Mouse (Mus musculus): ENCODE results near the gene Mdc1. TPM values are rescaled to one million over a fixed set of nuclear protein-coding genes. Genes with fewer than 3 reads are reported as not detected.

Mdc1 gene
- polyA plus RNA-seq, 1 experiment from 2014 or later: 21.3 TPM

- Histone ChIP-seq H3K4me3 (no peak overlapping the region), H3K4me1 (peaks cover 13% of the 10 kb centered on the region; the same call in 1 of the 2 replicates), H3K27ac (no peak overlapping the region), H3K9me3 (no peaks in the 10 kb centered on the region), H3K9ac (no peak overlapping the region), H3K4me2 (replicated peaks) (no peak overlapping the region), H3K27me3 (no peaks in the 10 kb centered on the region), H3K36me3 (peaks cover 21% of the 10 kb centered on the region)
- WGBS: 66% methylated on average over 2 of the region's 2 CpGs
- ATAC-seq (ENCODE audit: insufficient number of reproducible peaks, insufficient read depth, low FRiP score, low TSS enrichment): no peak
Observed at GRCm38 (mm10) chr17:35859835-35860234, 18.5 kb downstream of the Mdc1 start.

- no peaks in the 10 kb centered on the region for H3K9me3 ChIP-seq
- peak overlapping the region; percentile 53 for H3K9ac ChIP-seq
- no peak for ATAC-seq (ENCODE audit: insufficient number of reproducible peaks, insufficient read depth, low FRiP score, low TSS enrichment)
- H3K4me2 ChIP-seq (replicated peaks): peak overlapping the region; percentile 66
- H3K27me3 ChIP-seq: no peaks in the 10 kb centered on the region
- H3K4me3 ChIP-seq: peak overlapping the region; percentile 58
- H3K4me1 ChIP-seq: peaks cover 17% of the 10 kb centered on the region; the same call in 1 of the 2 replicates
- peaks cover 18% of the 10 kb centered on the region for H3K36me3 ChIP-seq
- 3% methylated on average over 12 of the region's 12 CpGs for WGBS
- H3K27ac ChIP-seq: peak overlapping the region; percentile 89
Observed at GRCm38 (mm10) chr17:35860831-35861197, 19.5 kb downstream of the Mdc1 start.

- Histone ChIP-seq H3K4me1 (peaks cover 17% of the 10 kb centered on the region; the same call in 1 of the 2 replicates), H3K9me3 (no peaks in the 10 kb centered on the region), H3K27me3 (no peaks in the 10 kb centered on the region), H3K4me2 (replicated peaks) (peak within 1 kb of the TSS; percentile 66), H3K27ac (peak within 1 kb of the TSS; percentile 89), H3K9ac (peak within 1 kb of the TSS; percentile 53), H3K4me3 (peak within 1 kb of the TSS; percentile 58), H3K36me3 (peaks cover 18% of the 10 kb centered on the region)
- ATAC-seq (ENCODE audit: insufficient number of reproducible peaks, insufficient read depth, low FRiP score, low TSS enrichment): peak; percentile 89
- under 1% methylated on average over 47 of the region's 47 CpGs for WGBS
Observed at GRCm38 (mm10) chr17:35861198-35861857, 20.0 kb downstream of the Mdc1 start, which contains the start of gene Nrm. Nrm (plus strand) TSS chr17:35861318.

GRCm38 (mm10) chr17:35864832-35865353, 23.6 kb downstream of the Mdc1 start:
- no peaks in the 10 kb centered on the region for H3K9me3 ChIP-seq
- H3K4me1 ChIP-seq: peaks cover 46% of the 10 kb centered on the region
- H3K4me3 ChIP-seq: peak overlapping the region; percentile 73
- WGBS: 18% methylated on average over 10 of the region's 10 CpGs
- H3K27ac ChIP-seq: peak overlapping the region; percentile 98
- peak overlapping the region; percentile 96 for H3K4me2 ChIP-seq (replicated peaks)
- no peak for ATAC-seq (ENCODE audit: insufficient number of reproducible peaks, insufficient read depth, low FRiP score, low TSS enrichment)
- H3K36me3 ChIP-seq: no peaks in the 10 kb centered on the region
- peak overlapping the region; percentile 68 for H3K9ac ChIP-seq
- no peaks in the 10 kb centered on the region for H3K27me3 ChIP-seq

GRCm38 (mm10) chr17:35865481-35866280, 24.4 kb downstream of the Mdc1 start, which contains the start of gene Ppp1r18:
Ppp1r18 (plus strand) TSS chr17:35865593.
- peak within 1 kb of the TSS; percentile 73 for H3K4me3 ChIP-seq
- no peaks in the 10 kb centered on the region for H3K27me3 ChIP-seq
- H3K36me3 ChIP-seq: peaks cover 3% of the 10 kb centered on the region; the same call in 1 of the 2 replicates
- H3K4me1 ChIP-seq: peaks cover 50% of the 10 kb centered on the region
- H3K4me2 ChIP-seq (replicated peaks): peak within 1 kb of the TSS; percentile 96
- peak; percentile 70 for ATAC-seq (ENCODE audit: insufficient number of reproducible peaks, insufficient read depth, low FRiP score, low TSS enrichment)
- no peaks in the 10 kb centered on the region for H3K9me3 ChIP-seq
- H3K27ac ChIP-seq: peak within 1 kb of the TSS; percentile 98
- WGBS: under 1% methylated on average over 48 of the region's 48 CpGs
- H3K9ac ChIP-seq: peak within 1 kb of the TSS; percentile 68

GRCm38 (mm10) chr17:35866281-35866831, 25.0 kb downstream of the Mdc1 start:
- Histone ChIP-seq H3K36me3 (peaks cover 8% of the 10 kb centered on the region), H3K4me1 (peaks cover 51% of the 10 kb centered on the region), H3K27me3 (no peaks in the 10 kb centered on the region), H3K4me3 (peak overlapping the region; percentile 73), H3K9me3 (no peaks in the 10 kb centered on the region), H3K9ac (peak overlapping the region; percentile 68), H3K4me2 (replicated peaks) (peak overlapping the region; percentile 96), H3K27ac (peak overlapping the region; percentile 98)
- peak; percentile 44 for ATAC-seq (ENCODE audit: insufficient number of reproducible peaks, insufficient read depth, low FRiP score, low TSS enrichment)
- WGBS: under 1% methylated on average over 38 of the region's 38 CpGs

- H3K36me3 ChIP-seq: peaks cover 10% of the 10 kb centered on the region
- peak overlapping the region; percentile 68 for H3K9ac ChIP-seq
- H3K4me2 ChIP-seq (replicated peaks): peak overlapping the region; percentile 96
Observed at GRCm38 (mm10) chr17:35866911-35867890, 25.9 kb downstream of the Mdc1 start.

GRCm38 (mm10) chr17:35868165-35868820, 27.0 kb downstream of the Mdc1 start:
- 16% methylated on average over 17 of the region's 17 CpGs for WGBS
- peaks cover 58% of the 10 kb centered on the region for H3K4me1 ChIP-seq
- H3K36me3 ChIP-seq: peaks cover 13% of the 10 kb centered on the region

More at GRCm38 (mm10) chr17:35866911-35867890, 25.9 kb downstream of the Mdc1 start:
- Histone ChIP-seq H3K4me1 (peaks cover 52% of the 10 kb centered on the region), H3K4me3 (peak overlapping the region; percentile 73), H3K27me3 (no peaks in the 10 kb centered on the region), H3K27ac (peak overlapping the region; percentile 98), H3K9me3 (no peaks in the 10 kb centered on the region)
- WGBS: 9% methylated on average over 26 of the region's 26 CpGs
- no peak for ATAC-seq (ENCODE audit: insufficient number of reproducible peaks, insufficient read depth, low FRiP score, low TSS enrichment)

GRCm38 (mm10) chr17:35868961-35869345, 27.6 kb downstream of the Mdc1 start:
- Histone ChIP-seq H3K4me1 (peaks cover 63% of the 10 kb centered on the region), H3K9me3 (no peaks in the 10 kb centered on the region), H3K9ac (peak overlapping the region; percentile 68), H3K27ac (peak overlapping the region; percentile 98), H3K4me2 (replicated peaks) (peak overlapping the region; percentile 96), H3K4me3 (peak overlapping the region; percentile 73), H3K27me3 (no peaks in the 10 kb centered on the region), H3K36me3 (peaks cover 18% of the 10 kb centered on the region)
- no peak for ATAC-seq (ENCODE audit: insufficient number of reproducible peaks, insufficient read depth, low FRiP score, low TSS enrichment)
- WGBS: 2% methylated on average over 7 of the region's 7 CpGs

More at GRCm38 (mm10) chr17:35868165-35868820, 27.0 kb downstream of the Mdc1 start:
- H3K27me3 ChIP-seq: no peaks in the 10 kb centered on the region
- no peaks in the 10 kb centered on the region for H3K9me3 ChIP-seq
- H3K27ac ChIP-seq: peak overlapping the region; percentile 98
- H3K4me3 ChIP-seq: peak overlapping the region; percentile 73
- H3K4me2 ChIP-seq (replicated peaks): peak overlapping the region; percentile 96
- H3K9ac ChIP-seq: peak overlapping the region; percentile 68
- no peak for ATAC-seq (ENCODE audit: insufficient number of reproducible peaks, insufficient read depth, low FRiP score, low TSS enrichment)

GRCm38 (mm10) chr17:35869346-35870067, 28.2 kb downstream of the Mdc1 start:
- ATAC-seq (ENCODE audit: insufficient number of reproducible peaks, insufficient read depth, low FRiP score, low TSS enrichment): no peak
- H3K9ac ChIP-seq: peak overlapping the region; percentile 68
- peak overlapping the region; percentile 98 for H3K27ac ChIP-seq
- H3K4me1 ChIP-seq: peaks cover 62% of the 10 kb centered on the region
- no peaks in the 10 kb centered on the region for H3K9me3 ChIP-seq
- peaks cover 23% of the 10 kb centered on the region for H3K36me3 ChIP-seq
- H3K4me2 ChIP-seq (replicated peaks): peak overlapping the region; percentile 96
- H3K4me3 ChIP-seq: peak overlapping the region; percentile 73
- no peaks in the 10 kb centered on the region for H3K27me3 ChIP-seq
- 1% methylated on average over 7 of the region's 7 CpGs for WGBS
